Mouse (Mus musculus): ENCODE results near the gene Fthl17c. TPM values are rescaled to one million over a fixed set of nuclear protein-coding genes. Genes with fewer than 3 reads are reported as not detected.
A peak's percentile ranks its signal among the peaks of the same experiment; 100 is the strongest.
"Not testable (repeated sequence)": the region's sequence is repeated elsewhere in the genome, so short reads cannot be mapped to it uniquely, and the experiment has no call there.

The Fthl17c gene
- polyA plus RNA-seq (2015; fragmentation: Nextera tagmentation; extraction: Ambion mirVana), result not detected in 2 replicates

DNA sequence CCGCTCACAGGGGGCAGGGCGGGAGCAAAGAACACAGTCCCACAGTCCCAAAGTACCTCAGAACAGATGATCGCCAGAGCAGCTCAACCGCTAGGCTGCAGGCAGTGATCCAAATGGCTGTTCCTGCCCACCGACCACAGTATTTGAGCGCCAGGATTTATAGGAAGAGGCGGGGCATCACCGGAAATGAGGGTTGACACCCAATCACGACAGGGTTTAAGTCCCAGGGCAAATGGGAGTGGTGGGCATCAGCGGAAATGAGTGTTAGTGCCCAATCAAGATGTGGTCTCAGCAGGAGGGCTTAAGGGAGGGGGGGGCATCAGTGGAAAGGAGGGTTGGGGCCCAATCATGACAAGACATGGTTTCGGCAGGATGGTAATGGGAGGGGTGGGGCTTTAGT is at the start of gene Fthl17c:
Gene Fthl17c (minus strand): TSS at position 101 of the 400 bp plus-strand sequence.
- not testable (repeated sequence) for DNase-seq; H3K4me2 ChIP-seq; H3K9ac ChIP-seq; H3K4me3 ChIP-seq (replicated peaks); H3K27me3 ChIP-seq; H3K9me3 ChIP-seq (replicated peaks); H3K4me1 ChIP-seq (replicated peaks); ATAC-seq (ENCODE audit: low read depth); H3K36me3 ChIP-seq; H3K27ac ChIP-seq
- no CpG with 5 or more reads among the region's 11 CpGs for WGBS (ENCODE audit: insufficient replicate concordance)

DNA sequence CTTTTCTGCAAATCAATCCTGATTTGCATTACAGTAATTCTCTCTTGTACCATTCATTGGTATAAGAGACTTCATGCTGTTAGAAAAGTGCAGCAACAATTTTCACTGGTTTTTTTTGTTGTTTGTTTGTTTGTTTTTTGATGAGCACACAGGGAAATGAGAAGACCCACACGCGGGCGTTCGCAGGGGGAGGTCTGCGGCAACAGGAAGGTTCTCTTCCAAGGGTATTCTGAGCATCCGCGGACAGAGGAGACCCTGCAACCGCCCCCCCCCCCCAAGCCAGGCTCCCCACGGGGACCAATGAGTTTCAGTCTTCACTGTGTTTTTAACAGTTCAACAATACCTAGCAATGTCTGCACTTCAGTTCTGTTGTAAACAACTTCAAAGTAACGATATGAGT is 43.1 kb upstream of the Fthl17c start:
- Histone ChIP-seq H3K36me3 (no peaks in the 10 kb centered on the region), H3K27ac (no peak overlapping the region), H3K9me3 (replicated peaks) (no peaks in the 10 kb centered on the region), H3K4me3 (replicated peaks) (no peak overlapping the region), H3K4me1 (replicated peaks) (no peaks in the 10 kb centered on the region), H3K9ac (no peak overlapping the region), H3K27me3 (no peaks in the 10 kb centered on the region), H3K4me2 (no peak overlapping the region)
- DNase-seq (no peak), ATAC-seq (ENCODE audit: low read depth) (no peak)
- WGBS (ENCODE audit: insufficient replicate concordance), result 48% methylated on average over 10 of the region's 10 CpGs

DNA sequence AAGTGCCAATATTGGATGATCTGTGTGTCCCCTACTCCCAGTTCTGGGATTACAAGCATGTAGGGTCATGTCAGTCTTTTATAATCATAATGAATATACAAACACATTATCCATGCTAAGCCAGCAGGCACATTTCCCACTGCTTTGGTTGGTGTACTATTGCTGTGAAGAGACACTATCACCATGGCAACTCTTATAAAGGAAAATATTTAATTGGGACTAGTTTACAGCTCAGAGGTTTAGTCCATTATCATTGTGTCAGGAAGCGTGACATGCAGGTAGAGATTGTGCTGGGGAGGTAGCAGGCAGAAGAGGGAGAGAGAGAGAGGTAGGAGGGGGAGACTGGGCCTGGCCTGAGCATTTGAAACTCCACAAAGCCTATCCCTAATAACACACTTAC is 39.7 kb upstream of the Fthl17c start:
- no peaks in the 10 kb centered on the region for H3K36me3 ChIP-seq
- no peaks in the 10 kb centered on the region for H3K4me1 ChIP-seq (replicated peaks)
- no peaks in the 10 kb centered on the region for H3K27me3 ChIP-seq
- ATAC-seq (ENCODE audit: low read depth), result no peak
- H3K4me2 ChIP-seq, result no peak overlapping the region
- H3K27ac ChIP-seq, result no peak overlapping the region
- H3K9ac ChIP-seq, result no peak overlapping the region
- 38% methylated on average over 1 of the region's 1 CpGs for WGBS (ENCODE audit: insufficient replicate concordance)
- DNase-seq, result no peak
- H3K4me3 ChIP-seq (replicated peaks), result no peak overlapping the region
- no peaks in the 10 kb centered on the region for H3K9me3 ChIP-seq (replicated peaks)

DNA sequence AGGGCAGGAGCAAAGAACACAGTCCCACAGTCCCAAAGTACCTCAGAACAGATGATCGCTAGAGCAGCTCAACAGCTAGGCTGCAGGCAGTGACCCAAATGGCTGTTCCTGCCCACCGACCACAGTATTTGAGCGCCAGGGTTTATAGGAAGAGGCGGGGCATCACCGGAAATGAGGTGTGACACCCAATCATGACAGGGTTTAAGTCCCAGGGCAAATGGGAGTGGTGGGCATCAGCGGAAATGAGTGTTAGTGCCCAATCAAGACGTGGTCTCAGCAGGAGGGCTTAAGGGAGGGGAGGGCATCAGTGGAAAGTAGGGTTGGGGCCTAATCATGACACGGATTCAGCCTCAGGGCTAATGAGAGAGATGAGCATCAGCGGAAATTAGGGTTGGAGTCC is 10.3 kb upstream of the Fthl17c start, which contains the start of gene Fthl17d:
Gene Fthl17d (minus strand): TSS at position 101 of the 400 bp plus-strand sequence.
- H3K4me1 ChIP-seq (replicated peaks); H3K9me3 ChIP-seq (replicated peaks); DNase-seq; ATAC-seq (ENCODE audit: low read depth); H3K27me3 ChIP-seq; H3K4me2 ChIP-seq; H3K27ac ChIP-seq; H3K4me3 ChIP-seq (replicated peaks); H3K36me3 ChIP-seq; H3K9ac ChIP-seq: not testable (repeated sequence)
- no CpG with 5 or more reads among the region's 9 CpGs for WGBS (ENCODE audit: insufficient replicate concordance)

DNA sequence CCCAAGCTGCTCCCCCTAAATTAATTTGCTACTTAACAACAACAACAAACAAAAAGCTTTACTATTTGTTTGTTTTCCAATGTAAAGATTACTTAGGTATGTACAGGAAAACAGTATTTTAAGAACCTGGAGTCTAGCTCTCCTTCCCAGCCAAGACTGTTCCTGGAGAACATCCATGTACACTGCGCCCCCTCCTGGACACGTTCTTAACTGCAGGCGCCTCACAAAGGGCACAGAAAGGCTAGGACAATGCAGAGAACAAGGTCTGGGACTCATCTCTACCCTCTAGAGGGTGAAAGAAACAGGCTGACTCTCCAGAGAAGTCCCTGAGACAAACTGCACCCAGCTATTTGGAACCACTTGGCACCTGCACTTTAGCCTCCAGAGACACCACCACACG is 11.7 kb downstream of the Fthl17c start:
- not testable (repeated sequence) for ATAC-seq (ENCODE audit: low read depth); H3K27ac ChIP-seq; H3K4me3 ChIP-seq (replicated peaks); H3K9me3 ChIP-seq (replicated peaks); H3K4me2 ChIP-seq; H3K27me3 ChIP-seq; H3K36me3 ChIP-seq; H3K4me1 ChIP-seq (replicated peaks); H3K9ac ChIP-seq; DNase-seq
- 30% methylated on average over 4 of the region's 4 CpGs for WGBS (ENCODE audit: insufficient replicate concordance)

DNA sequence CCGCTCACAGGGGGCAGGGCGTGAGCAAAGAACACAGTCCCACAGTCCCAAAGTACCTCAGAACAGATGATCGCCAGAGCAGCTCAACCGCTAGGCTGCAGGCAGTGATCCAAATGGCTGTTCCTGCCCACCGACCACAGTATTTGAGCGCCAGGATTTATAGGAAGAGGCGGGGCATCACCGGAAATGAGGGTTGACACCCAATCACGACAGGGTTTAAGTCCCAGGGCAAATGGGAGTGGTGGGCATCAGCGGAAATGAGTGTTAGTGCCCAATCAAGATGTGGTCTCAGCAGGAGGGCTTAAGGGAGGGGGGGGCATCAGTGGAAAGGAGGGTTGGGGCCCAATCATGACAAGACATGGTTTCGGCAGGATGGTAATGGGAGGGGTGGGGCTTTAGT is 13.5 kb downstream of the Fthl17c start, which contains the start of gene Fthl17b:
Gene Fthl17b (minus strand): TSS at position 101 of the 400 bp plus-strand sequence.
- H3K4me1 ChIP-seq (replicated peaks); H3K4me3 ChIP-seq (replicated peaks); H3K9ac ChIP-seq; H3K27me3 ChIP-seq; H3K27ac ChIP-seq; H3K4me2 ChIP-seq; H3K9me3 ChIP-seq (replicated peaks); ATAC-seq (ENCODE audit: low read depth); H3K36me3 ChIP-seq; DNase-seq: not testable (repeated sequence)
- 80% methylated on average over 4 of the region's 11 CpGs for WGBS (ENCODE audit: insufficient replicate concordance)

DNA sequence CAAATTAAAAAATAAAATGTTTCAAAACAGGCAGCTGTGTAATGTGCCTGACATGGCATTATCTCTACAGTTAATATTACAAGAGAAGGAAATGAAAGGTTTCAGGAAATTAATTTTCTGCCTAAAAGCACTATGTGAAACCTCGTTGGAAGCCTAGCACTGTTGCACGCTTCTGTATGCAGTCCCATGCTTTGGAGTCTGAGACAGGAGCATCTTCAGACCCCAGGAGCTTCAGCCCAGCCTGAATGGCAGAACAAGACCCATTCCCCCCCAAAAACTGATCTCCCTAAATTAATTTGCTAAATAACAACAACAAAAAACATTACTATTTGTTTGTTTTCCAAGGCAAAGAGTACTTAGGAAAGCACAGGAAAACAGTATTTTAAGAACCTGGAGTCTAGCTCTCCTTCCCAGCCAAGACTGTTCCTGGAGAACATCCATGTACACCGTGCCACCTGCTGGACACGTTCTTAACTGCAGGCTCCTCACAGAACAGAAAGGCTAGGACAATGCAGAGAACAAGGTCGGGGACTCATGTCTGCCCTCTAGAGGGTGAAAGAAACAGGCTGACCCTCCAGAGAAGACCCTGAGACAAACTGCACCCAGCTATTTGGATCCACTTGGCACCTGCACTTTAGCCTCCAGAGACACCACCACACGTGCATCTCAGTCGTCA is 28.1 kb downstream of the Fthl17c start:
- not testable (repeated sequence) for H3K9ac ChIP-seq; H3K4me1 ChIP-seq (replicated peaks); H3K9me3 ChIP-seq (replicated peaks); H3K4me2 ChIP-seq; H3K27me3 ChIP-seq; H3K36me3 ChIP-seq; ATAC-seq (ENCODE audit: low read depth); H3K4me3 ChIP-seq (replicated peaks); H3K27ac ChIP-seq
- 8% methylated on average over 7 of the region's 7 CpGs for WGBS (ENCODE audit: insufficient replicate concordance)
- peak; percentile 1 for DNase-seq

DNA sequence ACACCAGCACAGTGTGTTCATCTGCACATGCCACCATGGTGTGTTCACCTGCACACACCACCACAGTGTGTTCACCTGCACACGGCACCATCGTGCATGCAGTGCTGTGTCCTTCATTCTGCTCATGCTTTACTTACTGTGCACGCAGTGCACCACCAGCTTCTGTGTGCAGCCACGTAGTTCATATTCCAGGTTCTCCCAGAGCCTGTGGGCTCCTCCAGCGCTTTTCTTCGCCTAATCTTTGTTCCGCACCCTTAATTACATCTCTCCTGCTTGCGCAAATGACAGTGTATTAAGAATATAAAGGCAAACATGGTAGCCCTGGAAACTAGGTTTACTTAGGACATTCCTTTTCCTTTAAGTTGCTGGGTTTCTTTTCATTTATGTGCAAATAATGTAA is 32.3 kb downstream of the Fthl17c start:
- H3K27me3 ChIP-seq, result no peaks in the 10 kb centered on the region
- 73% methylated on average over 8 of the region's 8 CpGs for WGBS (ENCODE audit: insufficient replicate concordance)
- no peak overlapping the region for H3K27ac ChIP-seq
- no peaks in the 10 kb centered on the region for H3K9me3 ChIP-seq (replicated peaks)
- no peaks in the 10 kb centered on the region for H3K36me3 ChIP-seq
- H3K4me1 ChIP-seq (replicated peaks), result no peaks in the 10 kb centered on the region
- H3K4me2 ChIP-seq, result no peak overlapping the region
- H3K4me3 ChIP-seq (replicated peaks), result no peak overlapping the region
- ATAC-seq (ENCODE audit: low read depth) (no peak), DNase-seq (no peak)
- no peak overlapping the region for H3K9ac ChIP-seq

DNA sequence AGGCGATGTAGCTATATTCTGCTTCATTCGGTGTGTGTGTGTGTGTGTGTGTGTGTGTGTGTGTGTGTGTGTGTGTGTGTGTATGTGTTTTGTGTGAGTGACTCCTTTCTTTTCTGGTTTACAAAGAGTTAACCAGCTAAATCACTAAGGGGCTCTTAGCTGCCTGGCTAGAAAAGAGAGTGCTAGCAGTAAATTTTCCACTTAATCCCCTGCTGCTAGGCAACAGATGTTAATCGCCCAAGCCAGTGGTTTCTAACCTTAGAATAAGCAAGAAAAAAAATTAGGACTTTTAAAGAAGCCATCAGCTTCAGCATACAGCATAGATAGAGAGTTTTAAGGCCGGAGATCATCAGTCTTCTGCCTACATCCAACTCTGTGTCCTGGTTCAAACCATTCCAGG is 49.1 kb downstream of the Fthl17c start:
- H3K36me3 ChIP-seq, result no peaks in the 10 kb centered on the region
- H3K9me3 ChIP-seq (replicated peaks), result no peaks in the 10 kb centered on the region
- H3K9ac ChIP-seq, result no peak overlapping the region
- H3K4me1 ChIP-seq (replicated peaks), result no peaks in the 10 kb centered on the region
- H3K4me2 ChIP-seq, result no peak overlapping the region
- ATAC-seq (ENCODE audit: low read depth) (no peak), DNase-seq (no peak)
- no peaks in the 10 kb centered on the region for H3K27me3 ChIP-seq
- H3K27ac ChIP-seq, result no peak overlapping the region
- no peak overlapping the region for H3K4me3 ChIP-seq (replicated peaks)
- 33% methylated on average over 4 of the region's 4 CpGs for WGBS (ENCODE audit: insufficient replicate concordance)

Other genes starting within 250 kb of the Fthl17c start
- not detected in 2 replicates for gene Ssx9, start 228.1 kb downstream of the Fthl17c start, polyA plus RNA-seq (2015; fragmentation: Nextera tagmentation; extraction: Ambion mirVana)
- gene Ssxb5, start 172.9 kb downstream of the Fthl17c start, polyA plus RNA-seq (2015; fragmentation: Nextera tagmentation; extraction: Ambion mirVana), result not detected in 2 replicates
- not detected in 2 replicates for gene Gm6592, start 132.6 kb downstream of the Fthl17c start, polyA plus RNA-seq (2015; fragmentation: Nextera tagmentation; extraction: Ambion mirVana)
- gene Gm5751, start 102.3 kb downstream of the Fthl17c start, polyA plus RNA-seq (2015; fragmentation: Nextera tagmentation; extraction: Ambion mirVana), result not detected in 2 replicates
- gene B630019K06Rik, start 84.2 kb downstream of the Fthl17c start, polyA plus RNA-seq (2015; fragmentation: Nextera tagmentation; extraction: Ambion mirVana), result 0.22 and 0.33 TPM in 2 replicates
- gene Fthl17b, start 13.6 kb downstream of the Fthl17c start, polyA plus RNA-seq (2015; fragmentation: Nextera tagmentation; extraction: Ambion mirVana), result not detected in 2 replicates
- gene Fthl17d, start 10.2 kb upstream of the Fthl17c start, polyA plus RNA-seq (2015; fragmentation: Nextera tagmentation; extraction: Ambion mirVana), result not detected in 2 replicates
- gene Fthl17e, start 56.9 kb upstream of the Fthl17c start, polyA plus RNA-seq (2015; fragmentation: Nextera tagmentation; extraction: Ambion mirVana), result not detected in 2 replicates
- gene Fthl17f, start 86.5 kb upstream of the Fthl17c start, polyA plus RNA-seq (2015; fragmentation: Nextera tagmentation; extraction: Ambion mirVana), result not detected in 2 replicates
- gene 4930402K13Rik, start 128.0 kb upstream of the Fthl17c start, polyA plus RNA-seq (2015; fragmentation: Nextera tagmentation; extraction: Ambion mirVana), result not detected in 2 replicates
- 0.27 and 0.31 TPM in 2 replicates for gene Lancl3, start 223.3 kb upstream of the Fthl17c start, polyA plus RNA-seq (2015; fragmentation: Nextera tagmentation; extraction: Ambion mirVana)

Measured in liver, embryonic 13.5 days (tissue).